Mouse (Mus musculus): ENCODE data around the gene Magi1.

GRCm38 (mm10) chr6:94036554-94036953, 247.2 kb downstream of the Magi1 start:
- TF ChIP-seq CTCF (IDR thresholded peaks at IDR 0.05; ENCODE audit: borderline replicate concordance, extremely low read depth, insufficient read depth, insufficient read length) (no peak), POLR2A (IDR thresholded peaks at IDR 0.05; ENCODE audit: borderline replicate concordance, extremely low read depth, insufficient read depth, insufficient read length, poor library complexity, severe bottlenecking) (no peak)

All from brain, embryonic 14.5 days (tissue).